Mouse (Mus musculus) kidney, adult 2 months (tissue): ENCODE data around the gene 9230112D13Rik. TPM values are rescaled to one million over a fixed set of nuclear protein-coding genes. Genes with fewer than 3 reads are reported as not detected.

Source experiments
- DNase-seq: peaks from one replicate; pipeline ENCODE4 v3.0.0; 2021
- H3K27ac ChIP-seq: fragments of 200-500 bp; 2 replicates; pipeline ENCODE4 v1.5.1; 2012; ENCODE audit warnings: low read depth, low read length, control low read depth, inconsistent platforms; ENCODE audit not compliant: insufficient read depth
- H3K27me3 ChIP-seq: fragments of 200-500 bp; replicated peaks from 2 replicates; pipeline ENCODE4 v1.6.1; 2012; ENCODE audit warnings: mild to moderate bottlenecking, moderate library complexity, low read length, inconsistent platforms; ENCODE audit not compliant: control insufficient read depth, insufficient read depth
- H3K36me3 ChIP-seq: fragments of 200-500 bp; 2 replicates; pipeline ENCODE4 v1.6.1; 2012; ENCODE audit warnings: mild to moderate bottlenecking, moderate library complexity, low read length, inconsistent platforms; ENCODE audit not compliant: control insufficient read depth, insufficient read depth
- H3K4me1 ChIP-seq: fragments of 200-500 bp; 2 replicates; pipeline ENCODE4 v1.6.1; 2011; ENCODE audit warnings: low read length; ENCODE audit not compliant: control insufficient read depth, insufficient read depth
- H3K4me3 ChIP-seq: fragments of 200-500 bp; 2 replicates; pipeline ENCODE4 v1.5.1; 2011; ENCODE audit warnings: mild to moderate bottlenecking, low read depth, low read length, control low read depth; ENCODE audit not compliant: insufficient read depth
- CTCF ChIP-seq: fragments of 200-500 bp; conservative IDR thresholded peaks from 2 replicates; pipeline ENCODE4 v1.5.1; 2011; ENCODE audit warnings: low read depth, mild to moderate bottlenecking, control low read depth, low read length, moderate library complexity, mixed read lengths; ENCODE audit not compliant: insufficient read depth, insufficient read length
- POLR2A ChIP-seq: fragments of 200-500 bp; IDR thresholded peaks from one replicate; pipeline ENCODE4 v1.6.1; 2011; ENCODE audit warnings: low read depth, low read length, control low read depth
- WGBS: fragments of 180-500 bp; shearing (Covaris S2); methylation state at CpG from one replicate; pipeline ENCODE4 v1.1.7; 2018; 5-methylcytosine and 5-hydroxymethylcytosine counted together
- polyA plus RNA-seq: library from polyadenylated mRNA; depleted of rRNA; stranded (reverse); fragments of >200 nt; gene quantifications from 2 replicates; pipeline ENCODE4 v1.2.3, GENCODE M21; 2012; rRNA removed

9230112D13Rik gene
- not detected in 2 replicates for polyA plus RNA-seq

- Histone ChIP-seq H3K27ac (no peak within 1 kb of the TSS), H3K27me3 (no peaks in the 10 kb centered on the region), H3K36me3 (no peaks in the 10 kb centered on the region), H3K4me3 (no peak within 1 kb of the TSS), H3K4me1 (no peaks in the 10 kb centered on the region)
- DNase-seq: no peak
- WGBS: 78% methylated on average over 8 of the region's 8 CpGs
- TF ChIP-seq POLR2A: no peak
- no peak for TF ChIP-seq CTCF
Observed at GRCm38 (mm10) chr14:34522701-34523100, at the start of gene 9230112D13Rik. TSS of gene 9230112D13Rik (minus strand) at chr14:34522801.

- Histone ChIP-seq H3K27ac (no peak overlapping the region), H3K27me3 (no peaks in the 10 kb centered on the region), H3K4me1 (no peaks in the 10 kb centered on the region), H3K36me3 (no peaks in the 10 kb centered on the region), H3K4me3 (no peak overlapping the region)
- TF ChIP-seq POLR2A (no peak), CTCF (no peak)
- DNase-seq: no peak
- 88% methylated on average over 17 of the region's 17 CpGs for WGBS
Observed at GRCm38 (mm10) chr14:34571610-34572387, 49.2 kb upstream of the 9230112D13Rik start.

DNA sequence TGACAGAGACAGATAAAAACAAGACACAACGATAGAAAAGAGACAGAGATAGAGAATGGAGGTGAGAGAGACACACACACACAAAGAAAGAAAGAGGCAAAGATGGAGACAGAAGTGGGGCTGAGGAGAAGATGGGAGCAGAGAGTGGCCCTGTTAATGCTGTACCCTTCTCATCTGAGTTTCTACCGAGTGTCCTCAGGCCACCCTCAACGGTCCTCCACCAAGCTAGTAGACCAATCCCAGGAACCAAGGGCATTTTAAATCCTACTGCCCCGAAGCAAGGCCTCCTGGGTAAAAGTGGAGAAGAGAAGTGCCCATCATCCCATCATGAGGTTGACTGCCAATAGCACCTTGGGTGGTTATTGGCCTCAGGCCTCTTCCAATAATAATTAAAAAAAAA lies 48.3 kb upstream of the 9230112D13Rik start:
- WGBS: 85% methylated on average over 4 of the region's 4 CpGs
- no peak overlapping the region for H3K4me3 ChIP-seq
- H3K4me1 ChIP-seq: no peaks in the 10 kb centered on the region
- H3K27me3 ChIP-seq: no peaks in the 10 kb centered on the region
- no peak for DNase-seq
- TF ChIP-seq CTCF (no peak), POLR2A (no peak)
- no peaks in the 10 kb centered on the region for H3K36me3 ChIP-seq
- H3K27ac ChIP-seq: no peak overlapping the region

- Histone ChIP-seq H3K36me3 (no peaks in the 10 kb centered on the region), H3K4me3 (no peak overlapping the region), H3K27ac (no peak overlapping the region), H3K27me3 (no peaks in the 10 kb centered on the region), H3K4me1 (no peaks in the 10 kb centered on the region)
- WGBS: under 1% methylated on average over 6 of the region's 6 CpGs
- TF ChIP-seq CTCF (peak; percentile 85), POLR2A (no peak)
- DNase-seq: peak; percentile 81
Observed at GRCm38 (mm10) chr14:34570294-34570693, 47.7 kb upstream of the 9230112D13Rik start.

- peak overlapping the region; percentile 28; the same call in 1 of the 2 replicates for H3K4me3 ChIP-seq
- TF ChIP-seq CTCF: no peak
- TF ChIP-seq POLR2A: no peak
- 36% methylated on average over 27 of the region's 27 CpGs for WGBS
Observed at GRCm38 (mm10) chr14:34569534-34570194, 47.1 kb upstream of the 9230112D13Rik start.

GRCm38 (mm10) chr14:34568626-34569025 lies 46.0 kb upstream of the 9230112D13Rik start:
- Histone ChIP-seq H3K36me3 (no peaks in the 10 kb centered on the region), H3K27me3 (no peaks in the 10 kb centered on the region), H3K4me1 (no peaks in the 10 kb centered on the region), H3K4me3 (no peak overlapping the region), H3K27ac (no peak overlapping the region)
- DNase-seq: no peak
- TF ChIP-seq CTCF (no peak), POLR2A (no peak)
- 80% methylated on average over 4 of the region's 4 CpGs for WGBS

More at GRCm38 (mm10) chr14:34569534-34570194, 47.1 kb upstream of the 9230112D13Rik start:
- H3K27ac ChIP-seq: no peak overlapping the region
- H3K36me3 ChIP-seq: no peaks in the 10 kb centered on the region
- no peak for DNase-seq
- no peaks in the 10 kb centered on the region for H3K27me3 ChIP-seq
- no peaks in the 10 kb centered on the region for H3K4me1 ChIP-seq

GRCm38 (mm10) chr14:34567697-34568096 lies 45.1 kb upstream of the 9230112D13Rik start:
- 72% methylated on average over 5 of the region's 5 CpGs for WGBS
- H3K4me3 ChIP-seq: no peak overlapping the region
- no peaks in the 10 kb centered on the region for H3K36me3 ChIP-seq
- H3K4me1 ChIP-seq: no peaks in the 10 kb centered on the region
- no peak for TF ChIP-seq POLR2A
- no peak for TF ChIP-seq CTCF
- no peak for DNase-seq
- no peak overlapping the region for H3K27ac ChIP-seq
- H3K27me3 ChIP-seq: no peaks in the 10 kb centered on the region

DNA sequence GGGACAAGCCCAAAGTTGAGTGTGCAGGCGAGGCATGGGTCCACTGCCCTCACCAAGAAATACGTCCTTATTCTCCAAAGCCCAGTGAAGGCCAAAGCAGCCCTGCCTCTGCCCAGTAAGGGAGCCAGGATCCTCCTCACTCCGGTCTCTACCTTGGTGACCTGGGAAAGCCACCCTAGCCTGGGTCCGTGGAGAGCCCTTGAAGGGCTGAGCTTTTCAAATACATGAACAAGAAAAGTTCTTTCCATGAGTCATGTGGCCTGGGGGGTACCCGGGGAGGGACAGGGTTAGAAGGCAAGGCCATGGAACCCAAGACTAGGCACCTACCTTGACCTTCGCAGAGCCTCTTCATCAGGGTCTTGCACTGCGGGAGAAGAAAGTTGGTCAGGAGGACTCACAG lies 43.9 kb upstream of the 9230112D13Rik start:
- H3K27me3 ChIP-seq: no peaks in the 10 kb centered on the region
- no peak overlapping the region for H3K27ac ChIP-seq
- H3K36me3 ChIP-seq: no peaks in the 10 kb centered on the region
- TF ChIP-seq CTCF: no peak
- TF ChIP-seq POLR2A: no peak
- no peaks in the 10 kb centered on the region for H3K4me1 ChIP-seq
- WGBS: 97% methylated on average over 7 of the region's 7 CpGs
- H3K4me3 ChIP-seq: no peak overlapping the region
- DNase-seq: no peak
